Mouse (Mus musculus) bone marrow, adult 2 months (tissue): ENCODE data around the gene Rexo2.

Experiments used
- CTCF ChIP-seq: fragments of 200-500 bp; IDR thresholded peaks from 2 replicates; pipeline ENCODE4 v1.5.1; 2011; ENCODE audit warnings: low read length, control low read depth; ENCODE audit not compliant: control insufficient read depth, insufficient read depth
- POLR2A ChIP-seq: fragments of 200-500 bp; IDR thresholded peaks from 2 replicates; pipeline ENCODE4 v1.6.1; 2011; ENCODE audit warnings: low read depth, mild to moderate bottlenecking, control low read depth, low read length, borderline replicate concordance; ENCODE audit not compliant: control insufficient read depth

GRCm38 (mm10) chr9:48460720-48461119 is 19.7 kb downstream of the Rexo2 start:
- TF ChIP-seq CTCF (no peak), POLR2A (no peak)
